Mouse (Mus musculus) cerebellum, adult 2 months (tissue): ENCODE measurements at regions not wholly inside any gene's neighbourhood (a gene's known extent, or its start where the extent isn't known, plus 50 kb on each side); places are given as distances from the start of the nearest gene placed in this dataset.

ENCODE experiments used
- CTCF ChIP-seq: fragments of 200-500 bp; IDR thresholded peaks from 2 replicates; pipeline ENCODE4 v1.5.1; 2011; ENCODE audit warnings: low read depth, mild to moderate bottlenecking, control low read depth, low read length, moderate library complexity, borderline replicate concordance; ENCODE audit not compliant: insufficient read depth
- POLR2A ChIP-seq: fragments of 200-500 bp; IDR thresholded peaks from 2 replicates; pipeline ENCODE4 v1.6.1; 2011; ENCODE audit warnings: low read length, control low read depth, borderline replicate concordance; ENCODE audit not compliant: insufficient read depth

DNA sequence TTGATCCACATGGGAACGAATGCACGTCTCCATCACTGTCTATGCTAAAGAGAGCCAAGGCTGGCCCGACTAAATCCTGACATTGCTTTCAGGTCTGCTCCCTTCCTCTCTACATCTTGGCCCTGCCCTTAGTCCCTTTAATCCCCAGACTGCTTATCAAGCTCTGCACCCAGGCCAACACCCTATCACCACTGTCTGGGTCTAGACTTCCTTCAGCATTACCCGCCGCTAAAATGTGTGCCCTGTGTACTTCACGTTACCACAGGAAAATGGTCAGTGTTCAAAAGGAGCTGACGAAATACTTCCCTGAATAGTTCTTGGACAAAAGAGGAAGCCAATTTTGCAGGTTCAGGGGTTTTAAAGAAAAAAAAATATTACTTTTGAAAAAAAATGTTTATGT is 100.0 kb upstream of the Thbs1 start:
- TF ChIP-seq POLR2A = no peak
- TF ChIP-seq CTCF = no peak
